Mouse (Mus musculus): Measurements from ENCODE around the gene Slc9b1. TPM values are rescaled to one million over a fixed set of nuclear protein-coding genes. Genes with fewer than 3 reads are reported as not detected.

Slc9b1 gene
- 1.0 TPM for polyA plus RNA-seq (2014; fragmentation: Illumina TruSeq; extraction: RNeasy Lipid Tissue Mini Kit (QIAGEN cat#74804); ENCODE audit: low replicate concordance)

DNA sequence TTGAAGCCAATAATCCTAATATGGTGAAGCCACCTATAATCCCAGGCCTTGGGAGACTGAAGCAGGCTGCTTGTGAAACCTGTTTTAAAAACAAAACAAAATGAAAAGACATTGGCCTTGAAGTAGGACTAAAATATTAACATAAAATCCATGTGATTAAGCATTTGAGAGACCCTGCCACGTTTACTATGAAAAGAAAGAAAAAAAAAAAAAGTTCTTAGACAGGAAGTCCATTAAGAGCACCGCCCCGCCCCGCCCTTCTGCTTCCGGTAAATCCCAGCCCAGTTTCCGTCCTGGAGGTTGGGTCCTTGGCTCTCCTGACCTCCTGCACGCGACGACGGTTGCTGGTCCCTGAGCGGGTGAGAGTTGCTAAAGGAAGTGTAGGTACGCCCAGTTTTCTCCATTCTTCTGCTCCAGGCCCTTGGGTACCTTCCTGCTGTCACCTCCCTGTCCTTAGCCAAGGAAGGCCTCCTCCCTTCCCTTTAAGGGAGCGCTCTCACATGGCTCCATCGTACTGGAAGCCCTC, at the start of gene Slc9b1:
TSS of gene Slc9b1 (plus strand) at position 291 of the 526 bp plus-strand sequence.

DNA sequence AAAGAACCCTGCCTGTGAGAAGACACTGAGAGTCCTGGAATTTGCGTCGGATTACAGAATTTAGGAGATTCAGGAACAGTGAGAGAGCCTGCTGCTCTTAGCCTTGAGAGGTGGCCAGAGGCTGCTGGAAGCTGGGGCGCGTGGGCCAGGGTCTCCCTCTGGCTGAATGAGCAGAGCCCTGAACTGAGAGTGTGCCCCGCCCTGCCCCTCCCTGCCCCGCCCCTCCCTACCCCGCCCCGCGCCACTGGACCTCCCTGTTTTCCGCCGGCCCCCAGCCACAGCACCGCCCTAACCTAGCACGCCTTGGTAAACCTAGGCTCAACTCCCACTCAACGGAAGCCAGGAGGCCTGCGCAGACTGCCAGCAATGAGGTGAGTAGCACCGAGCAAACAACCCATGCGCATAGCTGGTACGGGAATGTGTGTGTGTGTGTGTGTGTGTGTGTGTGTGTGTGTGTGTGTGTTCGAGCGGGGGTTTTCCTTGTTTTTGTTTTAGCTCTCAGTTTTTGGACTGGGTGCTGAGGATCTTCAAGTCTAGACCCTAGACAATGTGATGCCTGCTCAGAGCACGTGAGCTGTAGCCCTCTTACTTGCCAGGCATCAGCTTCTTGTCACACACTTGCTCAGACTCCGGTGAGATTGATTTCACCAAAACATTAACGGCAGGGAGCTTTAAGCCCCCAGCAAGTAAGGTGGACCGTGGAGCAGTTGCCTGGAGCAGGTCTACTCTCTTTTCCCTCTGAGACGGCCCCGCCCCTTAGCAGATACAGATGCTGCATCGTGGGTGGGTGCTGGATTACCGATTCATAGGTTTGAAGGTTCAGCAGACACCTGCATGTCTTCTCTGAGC, 40.2 kb upstream of the Slc9b1 start, which contains the start of gene Slc9b2:
TSS of gene Slc9b2 (plus strand) at position 290 of the 849 bp plus-strand sequence.

DNA sequence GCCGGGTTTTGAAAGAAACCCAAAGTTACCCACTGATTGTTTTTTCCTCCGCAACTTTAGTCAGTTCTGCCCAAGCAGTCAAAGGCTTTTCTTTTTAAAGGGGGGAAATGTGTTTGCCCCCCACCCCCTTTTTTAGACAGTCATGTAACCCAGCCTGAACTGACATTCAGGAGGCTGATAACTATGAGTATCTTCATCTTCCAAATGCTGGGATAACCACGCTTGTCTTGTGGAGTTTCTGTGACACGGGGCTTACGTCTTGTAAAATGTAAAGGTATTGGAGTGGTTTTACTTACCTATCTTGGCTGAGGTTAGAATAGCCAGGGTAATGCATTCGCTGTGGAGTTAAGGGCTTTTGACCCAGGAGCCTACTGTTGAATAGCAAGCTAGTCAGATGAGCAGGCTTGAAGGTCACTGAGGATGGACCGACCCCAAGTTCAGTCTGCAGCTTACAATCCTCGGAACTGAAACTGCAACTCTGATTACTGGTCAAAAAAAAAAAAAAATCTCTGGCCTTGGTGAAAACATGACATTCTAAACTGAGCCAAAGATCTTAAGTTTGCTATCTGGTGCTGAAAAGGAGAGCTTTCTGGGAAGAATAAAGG, 75.9 kb downstream of the Slc9b1 start, which contains the start of gene Cisd2:
TSS of gene Cisd2 (minus strand) at position 318 of the 605 bp plus-strand sequence.

DNA sequence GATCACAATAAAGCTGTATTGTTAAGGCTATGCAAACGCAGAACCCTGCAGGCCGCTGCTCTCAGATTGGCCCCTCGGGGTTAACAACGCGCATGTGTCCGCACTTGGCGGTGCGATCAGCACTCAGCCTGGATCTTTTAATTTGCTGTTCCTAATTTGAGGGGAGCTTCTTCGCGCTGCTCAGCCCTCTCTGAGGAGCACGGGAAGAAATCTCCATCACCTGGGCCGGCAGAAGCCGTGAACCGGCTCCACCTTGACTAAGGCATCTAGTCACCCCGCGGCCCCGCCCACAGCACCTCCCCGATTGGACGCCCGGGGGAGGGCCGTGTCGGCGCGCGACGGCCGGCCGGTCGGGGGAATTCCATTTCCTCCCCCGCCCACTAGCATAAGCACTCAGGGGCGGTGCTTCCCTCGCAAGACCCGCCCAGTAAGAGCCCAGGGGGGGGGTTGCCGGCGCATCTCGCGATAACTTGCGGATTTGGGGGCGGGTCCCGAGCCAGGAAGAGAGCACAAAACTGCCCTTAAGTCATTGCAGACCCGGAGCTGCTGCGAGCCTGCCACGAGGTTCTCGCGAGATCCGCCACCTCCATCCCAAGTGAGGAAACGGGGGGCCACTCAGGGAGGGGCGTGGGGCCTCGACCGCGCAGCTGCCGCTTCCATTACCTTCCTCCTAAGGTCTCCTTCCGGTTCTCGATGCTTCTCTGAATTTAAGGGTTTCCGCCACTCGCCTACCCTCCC, 90.1 kb downstream of the Slc9b1 start, which contains the start of gene Ube2d3:
TSS of gene Ube2d3 (plus strand) at position 392 of the 738 bp plus-strand sequence.

Other genes with a start within 250 kb of the Slc9b1 start
- gene Cenpe, start 135.5 kb upstream of the Slc9b1 start, polyA plus RNA-seq (2014; fragmentation: Illumina TruSeq; extraction: RNeasy Lipid Tissue Mini Kit (QIAGEN cat#74804); ENCODE audit: low replicate concordance) = 18.2 TPM
- not detected for gene Bdh2, start 66.8 kb upstream of the Slc9b1 start, polyA plus RNA-seq (2014; fragmentation: Illumina TruSeq; extraction: RNeasy Lipid Tissue Mini Kit (QIAGEN cat#74804); ENCODE audit: low replicate concordance)
- gene Slc9b2, start 40.3 kb upstream of the Slc9b1 start, polyA plus RNA-seq (2014; fragmentation: Illumina TruSeq; extraction: RNeasy Lipid Tissue Mini Kit (QIAGEN cat#74804); ENCODE audit: low replicate concordance) = not detected
- 108 TPM for gene Cisd2, start 75.9 kb downstream of the Slc9b1 start, polyA plus RNA-seq (2014; fragmentation: Illumina TruSeq; extraction: RNeasy Lipid Tissue Mini Kit (QIAGEN cat#74804); ENCODE audit: low replicate concordance)
- gene Ube2d3, start 90.1 kb downstream of the Slc9b1 start, polyA plus RNA-seq (2014; fragmentation: Illumina TruSeq; extraction: RNeasy Lipid Tissue Mini Kit (QIAGEN cat#74804); ENCODE audit: low replicate concordance) = 2,006 TPM
- gene Manba, start 137.6 kb downstream of the Slc9b1 start, polyA plus RNA-seq (2014; fragmentation: Illumina TruSeq; extraction: RNeasy Lipid Tissue Mini Kit (QIAGEN cat#74804); ENCODE audit: low replicate concordance) = 9.9 TPM